Mouse (Mus musculus) intestine, embryonic 16.5 days (tissue): ENCODE results near the gene Krtap9-3. TPM values are rescaled to one million over a fixed set of nuclear protein-coding genes. Genes with fewer than 3 reads are reported as not detected.
"Not testable (repeated sequence)": the region's sequence is repeated elsewhere in the genome, so short reads cannot be mapped to it uniquely, and the experiment has no call there.

Experiments used
- ATAC-seq: fragments of 200-750 bp; cut with Nextera tagmentation; 2 replicates; pipeline ENCODE4 v1.8.0; 2017; ENCODE audit warnings: moderate TSS enrichment, moderate library complexity
- H3K27ac ChIP-seq: fragments of 300-500 bp; sonication (generic); 2 replicates; pipeline ENCODE4 v1.5.1; 2014; ENCODE audit warnings: mild to moderate bottlenecking, low read length
- H3K27me3 ChIP-seq: fragments of 300-500 bp; sonication (generic); replicated peaks from 2 replicates; pipeline ENCODE4 v1.6.1; 2014; ENCODE audit warnings: low read length, control low read depth, mixed read lengths; ENCODE audit not compliant: control insufficient read depth, insufficient read depth
- H3K36me3 ChIP-seq: fragments of 300-500 bp; sonication (generic); 2 replicates; pipeline ENCODE4 v1.6.1; 2014; ENCODE audit warnings: low read length, control low read depth; ENCODE audit not compliant: control insufficient read depth, insufficient read depth
- H3K4me1 ChIP-seq: fragments of 300-500 bp; sonication (generic); 2 replicates; pipeline ENCODE4 v1.6.1; 2014; ENCODE audit warnings: low read length, control low read depth, mixed read lengths; ENCODE audit not compliant: control insufficient read depth, insufficient read depth
- H3K4me2 ChIP-seq: fragments of 300-500 bp; sonication (generic); 2 replicates; pipeline ENCODE4 v1.6.1; 2014; ENCODE audit warnings: low read depth, low read length, control low read depth
- H3K4me3 ChIP-seq: fragments of 300-500 bp; sonication (generic); 2 replicates; pipeline ENCODE4 v1.5.1; 2014; ENCODE audit warnings: mild to moderate bottlenecking, low read length
- H3K9ac ChIP-seq: fragments of 300-500 bp; sonication (generic); 2 replicates; pipeline ENCODE4 v1.6.1; 2014; ENCODE audit warnings: low read depth, low read length
- H3K9me3 ChIP-seq: fragments of 300-500 bp; sonication (generic); 2 replicates; pipeline ENCODE4 v1.6.1; 2016; ENCODE audit warnings: low read length, control low read depth; ENCODE audit not compliant: control insufficient read depth
- WGBS: fragments of 180-500 bp; shearing (Covaris S2); extraction: QIAGEN DNeasy Blood & Tissue Kit; methylation state at CpG from one replicate; pipeline ENCODE4 v1.1.7; 2014; 5-methylcytosine and 5-hydroxymethylcytosine counted together
- polyA plus RNA-seq: library from polyadenylated mRNA; unstranded; fragments of >200 nt; fragmentation: Nextera tagmentation; extraction: Ambion mirVana; gene quantifications from 2 replicates; pipeline ENCODE4 v1.2.1, GENCODE M21; 2015

Gene Krtap9-3
- polyA plus RNA-seq, 1 experiment from 2014 or later = not detected

- H3K27ac ChIP-seq = no peak within 1 kb of the TSS
- no peaks in the 10 kb centered on the region for H3K9me3 ChIP-seq
- no peaks in the 10 kb centered on the region for H3K27me3 ChIP-seq
- no peaks in the 10 kb centered on the region for H3K36me3 ChIP-seq
- no peak within 1 kb of the TSS for H3K9ac ChIP-seq
- H3K4me2 ChIP-seq = no peak within 1 kb of the TSS
- no peak within 1 kb of the TSS for H3K4me3 ChIP-seq
- ATAC-seq = no peak
- WGBS = 76% methylated on average over 2 of the region's 2 CpGs
- no peaks in the 10 kb centered on the region for H3K4me1 ChIP-seq
Measured at GRCm38 (mm10) chr11:99620335-99620734, 22.4 kb upstream of the Krtap9-3 start, which contains the start of gene Gm11562. TSS of gene Gm11562 (minus strand) at chr11:99620435.

DNA sequence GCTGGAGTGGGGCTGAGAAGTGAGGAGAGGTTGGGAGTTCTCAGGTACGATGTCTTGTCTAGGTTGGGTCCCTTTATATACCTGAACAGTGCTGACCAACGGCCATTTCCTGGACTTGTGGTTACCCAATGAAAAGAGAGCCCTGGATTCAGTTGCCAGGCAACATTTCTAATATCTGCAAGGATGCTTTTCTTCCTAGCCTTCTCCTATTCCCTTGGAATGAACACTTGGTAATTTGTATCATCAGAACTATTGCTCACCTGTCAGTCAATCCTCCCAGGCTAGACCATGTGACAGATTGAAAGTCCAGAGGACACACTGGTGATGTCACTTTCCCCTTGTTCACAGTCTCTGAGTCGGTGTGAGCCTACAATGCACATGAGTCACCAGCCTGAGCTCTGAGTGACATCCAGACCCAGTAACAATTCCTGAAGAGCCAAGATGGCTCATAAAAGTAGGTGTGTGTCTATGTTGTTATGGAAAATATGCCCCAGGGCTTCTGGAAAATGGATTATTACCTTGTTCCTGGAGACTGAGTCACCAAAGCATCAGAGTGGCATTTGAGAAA is 17.0 kb upstream of the Krtap9-3 start, which contains the start of gene Krtap2-4:
TSS of gene Krtap2-4 (minus strand) at position 51 of the 568 bp plus-strand sequence.
- Histone ChIP-seq H3K4me2 (no peak within 1 kb of the TSS), H3K36me3 (no peaks in the 10 kb centered on the region), H3K4me1 (no peaks in the 10 kb centered on the region), H3K27me3 (no peaks in the 10 kb centered on the region), H3K9ac (no peak within 1 kb of the TSS), H3K4me3 (no peak within 1 kb of the TSS), H3K9me3 (no peaks in the 10 kb centered on the region), H3K27ac (no peak within 1 kb of the TSS)
- ATAC-seq = peak; percentile 74
- 65% methylated on average over 3 of the region's 3 CpGs for WGBS

GRCm38 (mm10) chr11:99610089-99610488 is 12.2 kb upstream of the Krtap9-3 start, which contains the start of gene Gm11937:
TSS of gene Gm11937 (minus strand) at chr11:99610189.
- H3K36me3 ChIP-seq, H3K4me3 ChIP-seq, H3K4me1 ChIP-seq, H3K9ac ChIP-seq, H3K9me3 ChIP-seq, H3K27ac ChIP-seq, H3K27me3 ChIP-seq, H3K4me2 ChIP-seq, ATAC-seq: not testable (repeated sequence)
- WGBS = 61% methylated on average over 1 of the region's 2 CpGs

DNA sequence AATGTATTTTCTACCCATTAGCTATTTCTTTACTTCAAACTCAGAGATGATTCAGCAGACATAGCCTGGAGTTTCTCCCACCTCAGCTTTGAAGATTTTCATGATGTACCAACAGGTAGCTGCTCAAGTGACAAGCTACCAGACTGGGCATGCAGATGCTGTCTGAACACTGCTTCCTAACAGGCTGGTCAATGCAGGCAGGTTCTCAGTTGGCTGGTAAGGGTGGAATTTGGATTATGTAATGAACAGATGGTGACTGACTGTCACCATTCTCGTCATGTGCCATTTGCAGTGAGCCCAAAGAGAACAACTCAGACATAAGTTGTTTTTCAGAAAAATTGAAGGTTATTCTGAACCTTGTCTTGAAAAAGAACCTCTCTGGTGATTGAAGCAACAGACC is 11.2 kb upstream of the Krtap9-3 start:
- no peak for ATAC-seq
- no peaks in the 10 kb centered on the region for H3K4me1 ChIP-seq
- no peak overlapping the region for H3K4me2 ChIP-seq
- no peak overlapping the region for H3K4me3 ChIP-seq
- H3K27me3 ChIP-seq = no peaks in the 10 kb centered on the region
- H3K9ac ChIP-seq = no peak overlapping the region
- H3K36me3 ChIP-seq = no peaks in the 10 kb centered on the region
- H3K27ac ChIP-seq = no peak overlapping the region
- 74% methylated on average over 1 of the region's 1 CpGs for WGBS
- no peaks in the 10 kb centered on the region for H3K9me3 ChIP-seq

DNA sequence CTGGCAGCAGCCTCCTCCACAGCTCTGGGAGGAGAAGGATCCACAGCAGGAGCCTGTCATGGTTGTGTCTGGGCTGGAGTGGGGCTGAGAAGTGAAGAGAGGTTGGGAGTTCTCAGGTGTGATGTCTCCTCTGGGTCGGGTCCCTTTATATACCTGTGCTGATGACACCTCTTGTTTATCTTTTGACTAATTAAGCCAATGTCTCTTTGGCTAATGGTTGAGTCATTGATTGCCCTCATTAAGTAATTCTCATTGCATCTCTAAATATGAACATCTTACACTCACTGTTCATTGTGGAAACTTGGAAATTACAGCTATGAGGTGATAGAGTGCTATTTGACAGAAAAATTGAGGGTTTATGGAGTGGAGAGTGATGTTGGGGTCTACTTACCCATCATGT is 5.3 kb upstream of the Krtap9-3 start, which contains the start of gene Gm11938:
TSS of gene Gm11938 (minus strand) at position 101 of the 400 bp plus-strand sequence.
- WGBS = 58% methylated on average over 1 of the region's 1 CpGs
- not testable (repeated sequence) for ATAC-seq, H3K27ac ChIP-seq

DNA sequence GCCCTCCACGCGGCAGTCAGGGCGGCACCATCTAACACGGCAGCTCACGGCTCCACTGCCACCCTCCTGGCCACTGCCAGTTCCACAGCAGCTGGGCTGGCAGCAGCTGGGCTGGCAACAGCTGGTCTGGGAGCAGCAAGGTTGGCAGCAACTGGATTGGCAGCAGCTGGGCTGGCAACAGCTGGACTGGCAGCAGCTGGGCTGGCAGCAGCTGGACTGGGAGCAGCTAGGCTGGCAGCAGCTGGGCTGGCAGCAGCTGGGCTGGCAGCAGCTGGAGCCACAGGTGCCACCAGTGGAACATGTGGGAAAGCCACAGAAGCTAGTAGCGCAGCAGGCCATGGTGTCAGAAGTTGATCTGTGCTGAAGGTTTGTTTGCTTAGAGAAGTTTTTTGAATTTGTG is 6.9 kb downstream of the Krtap9-3 start, which contains the start of gene Krtap1-3:
TSS of gene Krtap1-3 (minus strand) at position 359 of the 400 bp plus-strand sequence.
- Histone ChIP-seq H3K36me3 (no peaks in the 10 kb centered on the region), H3K4me2 (no peak within 1 kb of the TSS), H3K27ac (no peak within 1 kb of the TSS), H3K27me3 (no peaks in the 10 kb centered on the region), H3K4me1 (no peaks in the 10 kb centered on the region), H3K9ac (no peak within 1 kb of the TSS), H3K4me3 (no peak within 1 kb of the TSS), H3K9me3 (no peaks in the 10 kb centered on the region)
- 85% methylated on average over 6 of the region's 6 CpGs for WGBS
- ATAC-seq = no peak

More for the DNA sequence above, 5.3 kb upstream of the Krtap9-3 start, which contains the start of gene Gm11938:
- not testable (repeated sequence) for H3K9me3 ChIP-seq, H3K9ac ChIP-seq, H3K4me1 ChIP-seq, H3K27me3 ChIP-seq, H3K4me3 ChIP-seq, H3K4me2 ChIP-seq, H3K36me3 ChIP-seq

DNA sequence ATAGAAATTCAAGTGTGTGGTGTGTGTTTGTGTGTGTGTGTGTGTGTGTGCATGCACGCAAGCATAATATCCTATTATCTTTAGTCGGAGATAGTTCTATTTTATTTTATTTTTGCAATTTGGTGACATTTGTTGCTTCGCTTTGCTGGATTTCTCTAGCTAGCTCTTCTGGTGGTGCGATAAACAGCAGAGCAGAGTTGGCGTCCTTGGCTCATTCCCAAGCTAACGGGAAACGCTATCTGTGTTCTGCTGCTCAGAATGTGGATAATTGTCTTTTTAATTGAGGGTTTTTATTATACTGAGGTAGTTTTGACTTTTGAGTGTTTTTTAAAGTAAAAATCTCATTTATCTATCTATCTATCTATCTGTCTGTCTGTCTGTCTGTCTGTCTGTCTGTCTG is 12.8 kb downstream of the Krtap9-3 start:
- Histone ChIP-seq H3K27ac (no peak overlapping the region), H3K4me3 (no peak overlapping the region), H3K9me3 (no peaks in the 10 kb centered on the region), H3K27me3 (no peaks in the 10 kb centered on the region), H3K9ac (no peak overlapping the region), H3K36me3 (no peaks in the 10 kb centered on the region), H3K4me2 (no peak overlapping the region), H3K4me1 (no peaks in the 10 kb centered on the region)
- 79% methylated on average over 7 of the region's 7 CpGs for WGBS
- no peak for ATAC-seq

GRCm38 (mm10) chr11:99583245-99583704 is 14.6 kb downstream of the Krtap9-3 start, which contains the start of gene Krtap1-4:
TSS of gene Krtap1-4 (minus strand) at chr11:99583654.
- H3K36me3 ChIP-seq = no peaks in the 10 kb centered on the region
- no peak within 1 kb of the TSS for H3K4me2 ChIP-seq
- H3K9ac ChIP-seq = no peak within 1 kb of the TSS
- no peak within 1 kb of the TSS for H3K27ac ChIP-seq
- H3K4me3 ChIP-seq = no peak within 1 kb of the TSS
- H3K4me1 ChIP-seq = no peaks in the 10 kb centered on the region
- 74% methylated on average over 5 of the region's 5 CpGs for WGBS
- ATAC-seq = no peak
- no peaks in the 10 kb centered on the region for H3K27me3 ChIP-seq
- H3K9me3 ChIP-seq = no peaks in the 10 kb centered on the region

GRCm38 (mm10) chr11:99581564-99581963 is 16.3 kb downstream of the Krtap9-3 start:
- no peaks in the 10 kb centered on the region for H3K9me3 ChIP-seq
- H3K4me1 ChIP-seq = no peaks in the 10 kb centered on the region
- H3K27ac ChIP-seq = no peak overlapping the region
- H3K4me3 ChIP-seq = no peak overlapping the region
- H3K9ac ChIP-seq = no peak overlapping the region
- no peaks in the 10 kb centered on the region for H3K36me3 ChIP-seq
- WGBS = 83% methylated on average over 6 of the region's 6 CpGs
- H3K27me3 ChIP-seq = no peaks in the 10 kb centered on the region
- no peak for ATAC-seq
- no peak overlapping the region for H3K4me2 ChIP-seq
